Mouse (Mus musculus): ENCODE data around the gene Alg2.

Alg2 gene

DNA sequence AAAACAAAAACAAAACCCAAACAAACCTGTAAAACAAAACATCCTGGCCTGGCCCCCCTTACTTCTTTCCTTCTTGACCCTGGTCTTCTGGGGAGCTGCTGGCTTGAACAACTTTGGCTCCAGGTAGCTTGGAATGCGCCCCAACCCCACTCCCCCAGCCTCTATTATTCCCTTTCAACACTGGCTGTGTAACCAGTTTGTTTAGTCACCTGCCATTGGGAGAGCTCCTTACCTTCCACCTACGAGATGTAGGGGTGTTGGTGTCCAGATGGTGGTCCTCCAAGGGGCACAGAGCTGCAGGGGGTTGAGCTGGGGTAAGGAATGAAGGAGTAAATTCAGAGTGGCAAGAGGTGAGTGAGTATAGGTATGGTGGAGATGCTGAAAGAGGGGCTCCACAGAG is 6.9 kb downstream of the Alg2 start:
- CTCF ChIA-PET: no interaction called here

DNA sequence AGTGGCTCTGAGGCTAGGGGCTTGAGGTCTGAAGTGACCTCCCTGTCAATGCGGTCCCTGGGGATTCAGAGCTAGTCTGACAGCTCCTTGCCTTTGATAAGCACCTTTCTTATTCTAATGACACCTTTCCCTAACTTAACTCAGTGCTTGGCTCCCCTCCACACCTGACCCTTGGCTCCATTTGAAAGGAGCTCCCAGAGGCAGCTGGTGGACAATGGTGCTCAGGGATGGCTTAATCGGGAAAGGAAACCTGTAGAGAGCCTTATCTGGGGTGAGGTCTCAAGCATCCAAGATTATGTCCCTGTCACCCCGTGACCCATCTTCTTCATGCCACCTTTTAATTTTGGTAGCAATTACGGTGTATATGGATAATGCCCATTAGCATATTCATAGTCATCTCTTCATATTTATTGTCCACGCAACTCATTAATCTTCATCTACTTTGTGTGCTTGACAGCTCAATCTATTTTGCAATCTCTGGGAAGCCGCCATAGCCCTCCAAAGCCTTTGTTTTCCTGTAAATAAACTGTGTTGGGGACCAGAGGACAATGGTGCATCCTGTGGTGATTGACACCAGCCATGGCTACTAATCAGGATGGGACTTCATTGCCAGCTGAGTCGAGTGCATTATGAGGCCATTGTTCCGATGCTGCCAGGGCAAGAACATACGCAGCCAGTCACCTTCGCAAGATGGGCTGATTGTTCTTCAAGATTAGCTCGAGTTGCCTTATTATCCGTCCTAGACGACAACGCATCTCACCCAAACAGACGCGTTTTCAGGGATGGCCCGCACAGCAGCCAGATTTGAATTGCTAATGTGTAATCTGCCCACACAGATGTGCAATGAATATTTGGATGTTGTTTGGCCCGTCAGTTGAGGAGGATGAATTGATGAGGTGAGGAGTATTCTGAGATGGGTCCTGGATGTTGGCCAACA is 24.3 kb downstream of the Alg2 start:
- CTCF ChIA-PET: interaction anchor here (0.8 kb wide), 1 partner anchor 12 kb away, joined by 3 read pairs; no protein-coding TSS in a partner anchor

DNA sequence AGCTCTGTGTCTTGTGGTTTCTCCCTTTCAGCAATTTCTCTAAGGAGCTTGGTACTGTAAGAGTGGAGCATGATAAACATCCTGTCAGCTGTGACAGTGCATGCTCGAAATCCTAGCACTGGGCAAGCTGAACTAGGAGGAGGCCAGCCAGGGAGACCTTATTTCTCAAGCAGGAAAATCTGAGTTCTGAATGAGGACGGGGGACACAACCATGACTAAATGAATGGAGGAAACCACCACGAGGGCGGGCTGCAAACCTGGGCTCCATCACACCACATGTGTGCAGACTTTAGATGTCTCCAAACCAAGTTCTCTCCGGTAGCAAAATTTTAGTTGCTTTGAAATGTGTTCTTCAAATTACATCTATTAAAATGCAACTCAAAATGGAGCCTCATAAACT is 25.0 kb downstream of the Alg2 start:
- CTCF ChIA-PET: interaction anchor here (0.8 kb wide), 1 partner anchor 11 kb away, joined by 3 read pairs; no protein-coding TSS in a partner anchor

DNA sequence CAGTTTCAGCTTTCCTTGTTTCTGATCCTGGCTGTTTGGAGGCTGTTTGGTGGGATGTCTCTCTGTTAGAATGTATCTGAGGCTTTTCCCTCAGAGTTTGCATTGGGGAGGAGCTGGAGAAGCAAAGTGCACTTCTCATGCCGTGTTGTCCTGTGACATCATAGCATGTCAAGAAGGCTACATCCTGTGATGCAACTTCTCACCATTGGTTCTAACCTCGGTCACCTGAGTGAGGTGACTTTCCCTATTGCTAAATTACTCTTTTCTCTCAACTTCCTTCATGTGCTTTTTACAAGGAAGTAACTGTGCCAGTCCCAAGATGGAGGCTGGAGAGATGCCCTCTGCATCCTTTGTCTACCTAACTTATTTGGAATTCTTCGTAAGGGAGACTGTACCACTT is 25.6 kb downstream of the Alg2 start:
- CTCF ChIA-PET: no interaction called here

DNA sequence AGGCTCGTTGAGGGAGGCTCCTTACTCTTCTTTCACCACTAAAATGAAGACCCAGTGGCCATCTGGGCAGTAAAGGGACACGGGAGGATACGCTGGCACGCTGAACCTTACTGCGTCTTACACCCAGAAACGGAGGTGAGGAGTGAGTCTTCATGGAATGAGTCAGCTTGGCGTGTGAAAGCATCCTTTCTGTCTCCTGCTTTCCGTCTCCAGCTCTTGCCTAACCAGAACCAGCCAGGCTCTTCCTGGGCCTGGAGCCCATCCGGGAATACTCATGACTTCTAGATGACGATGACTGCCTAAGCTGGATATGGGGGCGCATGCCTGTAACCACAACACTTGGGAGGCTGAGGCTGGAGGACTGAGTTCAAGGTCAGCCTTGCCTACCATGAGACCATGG is 33.2 kb downstream of the Alg2 start:
- CTCF ChIA-PET: interaction anchor here (0.6 to 1.0 kb wide), 2 partner anchors 62 to 77 kb away, joined by 3 read pairs; no protein-coding TSS in a partner anchor

DNA sequence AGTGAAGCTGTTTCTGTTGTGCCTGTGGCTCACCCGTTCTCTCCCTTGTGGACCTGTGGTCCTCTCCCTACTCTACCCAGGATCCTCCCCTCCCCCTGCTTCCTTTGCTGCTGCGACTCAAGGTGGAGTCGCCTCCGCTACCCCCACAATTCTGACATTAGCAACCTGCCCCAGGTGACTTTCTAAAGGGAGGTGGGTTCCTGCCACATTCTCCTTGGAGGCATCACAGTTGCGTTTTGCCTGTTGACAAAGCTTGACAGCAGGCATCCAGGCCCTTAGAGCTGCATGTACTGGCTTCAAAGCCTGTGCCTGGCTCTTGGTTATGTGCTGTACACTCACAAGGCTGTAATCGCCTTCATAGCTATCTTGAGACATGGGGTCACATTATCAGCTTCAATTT is 35.2 kb downstream of the Alg2 start:
- CTCF ChIA-PET: interaction anchor here (0.6 to 0.8 kb wide), 3 partner anchors 21 to 1086 kb away, joined by 3 to 13 read pairs (median 3); no protein-coding TSS in a partner anchor

DNA sequence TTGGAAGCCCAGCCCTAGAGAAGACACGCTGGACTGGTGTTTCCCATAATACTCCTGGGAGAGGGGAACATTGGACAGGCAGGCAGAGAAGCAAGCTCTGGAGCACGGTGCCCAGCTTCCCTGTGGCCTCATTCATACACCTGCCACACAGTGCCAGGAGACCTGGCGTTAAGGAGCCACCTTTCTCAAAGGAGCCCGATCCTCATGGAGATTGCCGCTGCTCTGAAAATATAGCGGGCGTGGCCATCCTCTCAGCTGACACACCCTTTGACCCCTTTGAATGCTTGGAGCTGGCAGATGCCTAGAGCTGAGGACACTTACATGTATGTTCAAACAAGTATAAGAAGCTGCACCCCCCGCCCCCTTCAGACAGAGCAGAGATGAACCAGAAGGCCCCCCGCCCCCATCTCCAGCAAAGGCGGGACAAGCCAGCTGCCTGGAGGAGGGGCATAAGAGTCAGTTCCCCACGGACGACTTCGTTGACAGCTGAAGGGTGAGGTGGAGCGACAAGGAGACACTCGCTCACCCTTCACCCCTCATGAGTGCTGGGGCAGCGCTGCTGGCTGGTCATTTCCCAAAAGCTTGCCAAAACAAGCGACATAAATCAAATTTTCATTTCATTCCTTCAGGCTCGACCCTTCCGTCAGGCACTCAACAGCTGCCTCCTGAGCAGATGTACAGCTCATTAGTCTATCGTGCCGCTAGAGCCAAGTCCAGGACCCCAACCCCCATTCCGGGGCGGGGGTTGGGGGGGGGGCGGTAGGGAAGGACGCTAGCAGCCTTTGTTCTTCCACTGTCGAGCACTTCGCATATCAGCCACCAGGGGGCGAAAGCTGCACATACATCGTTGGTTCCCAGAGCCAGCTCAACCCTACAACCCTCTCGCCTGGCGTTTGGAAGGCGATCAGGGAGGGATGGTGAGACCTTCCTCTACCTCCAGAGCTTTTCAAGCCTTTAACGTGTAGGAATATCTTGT is 36.5 kb downstream of the Alg2 start:
- CTCF ChIA-PET: interaction anchor here (0.6 to 0.9 kb wide), 7 partner anchors 11 to 203 kb away, joined by 3 to 25 read pairs (median 3); no protein-coding TSS in a partner anchor

DNA sequence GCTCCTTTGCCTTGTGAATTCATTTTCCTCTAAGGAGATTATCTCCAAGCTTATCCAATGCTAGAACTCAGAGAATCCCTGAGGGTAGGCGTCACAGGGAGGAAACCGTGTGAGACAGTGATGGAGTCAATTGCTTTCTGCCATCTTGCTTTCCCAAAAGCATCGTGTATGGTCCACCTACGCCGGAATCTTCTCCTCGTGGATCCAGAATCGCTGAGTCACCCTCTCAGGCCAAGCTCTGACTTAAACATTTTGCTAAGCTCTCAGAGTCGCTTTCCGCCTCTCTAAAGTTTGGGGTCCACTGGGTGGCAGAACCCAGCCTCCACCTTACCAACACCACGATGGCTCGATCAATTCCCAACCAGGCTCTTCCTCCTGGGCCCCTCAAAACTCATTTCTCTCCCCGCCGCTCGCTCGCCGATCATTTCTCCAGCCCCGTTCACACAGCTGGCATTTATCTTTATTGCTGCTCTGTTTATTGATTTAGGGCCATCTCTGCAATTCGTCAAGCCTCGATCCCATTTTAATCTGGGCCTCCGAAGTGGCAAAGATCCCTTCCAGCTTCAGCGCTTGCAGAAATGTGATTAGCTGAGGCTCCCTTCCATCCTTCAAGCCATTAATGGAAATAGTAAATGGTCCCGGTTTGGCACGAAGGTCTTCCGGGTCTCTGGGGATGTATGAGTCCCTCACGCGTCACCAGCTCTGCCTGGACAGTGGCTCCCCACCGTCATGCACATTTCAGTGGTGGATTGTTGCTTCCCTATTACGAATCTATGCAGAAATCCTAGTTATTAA is 38.4 kb downstream of the Alg2 start:
- CTCF ChIA-PET: no interaction called here

DNA sequence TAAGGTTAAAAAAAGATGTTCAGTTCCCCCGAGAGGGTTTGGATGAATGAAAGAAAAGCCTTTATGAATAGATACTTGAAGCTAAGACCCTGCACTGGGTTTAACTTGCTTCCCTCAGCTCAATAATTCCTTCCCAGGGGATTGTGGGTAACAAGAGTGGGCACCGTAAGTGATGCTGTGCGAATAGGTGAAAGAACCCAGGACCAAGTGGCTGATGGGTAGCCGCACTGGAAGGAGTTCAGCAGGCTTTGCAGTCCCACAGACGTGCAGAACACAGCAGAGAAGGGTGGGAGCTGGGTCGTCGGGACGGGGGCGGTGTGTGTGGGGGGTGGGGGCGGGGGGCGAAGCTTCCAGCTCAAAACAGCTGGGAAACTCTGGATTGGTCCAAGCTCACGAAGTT is 39.0 kb downstream of the Alg2 start:
- CTCF ChIA-PET: no interaction called here

DNA sequence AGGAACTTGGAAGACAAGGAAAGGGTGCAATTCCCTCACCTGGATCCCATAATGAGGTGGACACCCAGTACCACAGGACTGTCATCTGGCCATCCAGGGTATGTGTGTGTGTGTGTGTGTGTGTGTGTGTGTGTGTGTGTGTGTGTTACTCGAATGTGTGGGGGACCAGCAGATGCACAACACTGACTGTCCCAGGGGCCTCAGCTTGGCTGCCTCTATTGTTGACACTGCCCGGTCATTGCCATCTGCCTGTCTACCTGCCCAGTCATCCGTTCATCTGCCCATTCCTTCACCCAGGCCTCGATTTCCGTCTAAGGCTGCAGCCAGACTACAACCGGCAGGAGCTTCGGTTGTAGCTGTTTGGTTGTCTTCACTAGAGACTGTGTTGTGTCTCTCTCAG is 41.4 kb downstream of the Alg2 start:
- CTCF ChIA-PET: no interaction called here

DNA sequence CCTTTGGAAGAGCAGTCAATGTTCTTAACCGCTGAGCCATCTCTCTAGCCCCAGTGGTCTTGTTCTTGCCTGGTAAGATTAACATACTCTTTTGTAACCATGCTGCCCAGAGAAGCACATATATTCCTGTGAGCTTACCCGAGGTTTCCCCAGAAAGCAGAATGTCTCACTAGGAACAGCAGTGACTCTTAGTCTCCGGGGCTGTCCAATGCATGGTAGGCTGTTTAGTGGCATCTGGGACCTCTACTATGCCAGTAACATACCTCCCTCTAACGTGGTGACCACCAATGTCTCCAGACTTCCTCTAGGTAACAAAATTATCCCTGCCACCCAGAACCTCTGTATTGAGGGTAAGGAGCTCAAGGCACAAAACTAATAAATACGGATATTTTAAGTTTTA is 43.1 kb downstream of the Alg2 start:
- CTCF ChIA-PET: interaction anchor here (0.6 kb wide), 1 partner anchor 520 kb away, joined by 5 read pairs; no protein-coding TSS in a partner anchor

DNA sequence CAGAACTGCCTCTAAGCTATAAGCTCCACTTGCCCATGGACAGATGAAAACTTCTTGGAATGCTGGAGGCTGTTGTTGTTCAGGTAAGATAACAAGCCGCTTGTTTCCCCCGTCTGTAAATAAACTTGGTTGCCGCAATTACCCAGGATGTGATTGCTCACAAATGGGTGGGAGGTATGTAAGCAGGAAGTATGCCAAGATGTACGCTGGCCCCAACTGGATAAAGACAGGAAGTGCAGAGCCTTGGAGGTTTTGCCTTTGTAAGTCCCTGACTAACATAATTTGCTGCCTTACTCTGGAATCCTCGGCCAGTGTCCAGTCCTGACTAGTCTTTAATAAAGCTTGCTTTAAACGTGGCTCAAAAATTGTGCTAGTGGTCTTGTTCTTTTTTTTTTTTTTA is 43.6 kb downstream of the Alg2 start:
- CTCF ChIA-PET: no interaction called here

DNA sequence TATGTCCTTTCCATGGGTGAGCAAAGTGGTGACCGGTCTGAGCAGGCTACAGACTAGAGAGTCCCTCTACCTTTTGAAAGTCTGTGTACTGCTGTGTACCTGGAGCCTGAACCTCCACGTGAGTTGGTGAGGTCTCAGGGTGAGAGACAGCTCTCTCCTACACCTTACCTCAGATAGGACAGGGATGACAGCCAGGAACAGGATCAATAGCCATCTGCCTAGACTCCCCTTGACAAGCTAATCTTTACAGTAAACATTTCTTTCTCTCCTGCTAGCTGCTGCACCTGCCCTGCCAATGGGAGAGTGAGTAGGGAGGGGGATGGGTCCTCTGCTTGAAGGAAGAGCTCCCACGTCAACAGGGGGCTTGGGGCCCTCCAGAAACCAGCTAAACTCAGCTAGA is 46.5 kb downstream of the Alg2 start:
- CTCF ChIA-PET: interaction anchor here (0.6 kb wide), 1 partner anchor 54 kb away, joined by 6 read pairs; no protein-coding TSS in a partner anchor

DNA sequence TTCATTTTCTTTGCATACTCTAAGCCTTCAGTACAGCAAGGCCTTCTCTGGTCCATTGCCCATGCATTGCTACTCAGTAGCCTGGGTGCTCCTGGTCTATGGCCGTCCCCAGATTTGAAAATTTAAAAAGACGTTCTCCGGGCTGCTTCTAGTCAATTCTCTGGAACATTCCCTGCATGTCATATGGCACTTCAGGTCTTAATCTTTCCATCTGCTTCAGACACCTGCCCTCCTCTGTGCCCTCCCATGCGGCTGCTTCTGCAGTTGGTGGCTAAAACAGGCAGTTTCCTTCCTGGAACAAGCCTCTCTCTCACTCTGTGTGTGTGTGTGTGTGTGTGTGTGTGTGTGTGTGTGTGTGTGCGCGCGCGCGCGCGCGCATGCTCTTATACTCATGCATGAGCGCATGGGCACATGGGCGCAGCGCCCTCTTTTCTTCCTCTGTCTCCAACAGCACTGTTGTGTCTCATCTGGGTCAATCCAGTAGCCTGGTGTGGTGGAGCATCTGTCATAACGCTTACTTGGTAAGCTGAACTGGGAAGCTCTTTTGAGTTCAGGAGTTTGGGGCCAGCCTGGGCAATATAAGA is 48.8 kb downstream of the Alg2 start:
- CTCF ChIA-PET: no interaction called here

DNA sequence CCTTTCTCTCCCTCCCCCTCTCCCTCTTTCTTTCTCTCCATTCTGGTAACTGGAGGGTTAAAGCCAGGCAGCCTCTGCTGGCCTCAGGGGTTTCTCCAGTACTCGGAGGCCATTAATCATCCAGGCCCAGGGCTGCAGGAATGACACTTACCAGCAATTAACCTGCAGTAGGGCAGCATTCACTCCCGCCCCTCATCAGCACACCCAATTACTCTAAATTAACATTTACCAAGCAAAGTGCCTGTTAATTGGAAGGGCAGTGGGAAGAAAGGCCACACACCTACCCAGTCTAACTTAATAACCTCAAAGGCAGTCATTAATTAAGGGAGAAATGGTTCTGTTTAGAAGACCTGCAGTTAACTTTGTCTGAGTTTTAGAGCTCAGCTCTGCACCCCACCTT is 49.8 kb downstream of the Alg2 start:
- CTCF ChIA-PET: no interaction called here

DNA sequence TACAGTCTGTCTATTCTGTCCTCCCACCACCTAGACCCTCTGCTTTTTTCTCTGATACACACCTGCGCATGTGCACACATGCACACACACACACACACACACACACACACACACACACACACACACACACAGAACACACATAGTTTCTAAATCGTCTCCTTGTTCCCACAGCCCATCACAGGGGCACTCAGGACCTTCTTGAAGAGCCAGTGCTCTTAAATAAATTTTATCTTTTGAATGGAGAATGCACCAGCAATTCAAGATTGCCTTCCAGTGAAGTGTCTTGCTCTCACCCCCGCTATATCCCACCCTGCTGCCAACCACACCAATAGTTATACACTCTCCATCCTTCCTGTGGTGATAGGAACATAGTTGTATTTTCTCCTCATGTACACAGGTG is 51.2 kb downstream of the Alg2 start:
- CTCF ChIA-PET: no interaction called here

DNA sequence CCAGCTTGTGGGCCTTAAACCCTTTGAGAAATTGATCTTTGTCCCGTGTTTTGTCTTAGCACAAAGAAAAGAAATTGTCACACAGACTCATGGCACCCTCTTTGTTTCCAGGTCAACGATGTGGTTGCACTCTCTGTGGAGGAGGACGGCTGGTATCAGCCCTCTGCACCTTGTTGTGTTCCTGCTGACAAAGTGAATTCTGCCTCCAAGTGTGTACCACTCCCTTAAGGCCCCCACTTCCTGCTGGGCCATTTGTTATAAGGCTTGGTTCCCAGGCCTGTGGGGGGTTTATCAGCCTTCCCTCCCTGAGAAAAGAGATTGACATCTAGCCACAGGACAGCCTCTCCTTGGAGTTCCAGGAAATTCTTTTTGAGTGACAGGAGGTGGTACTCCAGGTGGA is 51.9 kb downstream of the Alg2 start:
- CTCF ChIA-PET: no interaction called here

DNA sequence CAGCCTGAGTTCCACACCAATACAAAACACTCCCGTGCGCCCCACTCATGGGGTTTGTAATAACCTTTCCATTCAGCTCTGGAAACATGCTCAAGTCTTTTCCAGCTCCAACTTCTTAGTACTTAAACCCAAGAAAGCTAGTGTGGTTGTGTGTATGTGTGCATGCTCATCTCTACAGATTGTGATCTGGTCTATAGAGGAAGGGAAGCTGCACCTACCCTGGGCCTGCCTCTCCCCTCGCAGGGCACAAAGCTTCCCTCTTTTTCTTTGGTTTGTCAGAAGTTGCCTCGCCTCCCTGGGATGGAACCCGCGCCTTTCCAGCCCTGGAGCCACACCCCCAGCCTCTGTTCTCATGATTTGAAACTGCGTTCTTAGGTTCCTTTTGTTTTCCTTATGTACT is 53.9 kb downstream of the Alg2 start:
- CTCF ChIA-PET: interaction anchor here (0.6 kb wide), 1 partner anchor 948 kb away, joined by 4 read pairs; no protein-coding TSS in a partner anchor

DNA sequence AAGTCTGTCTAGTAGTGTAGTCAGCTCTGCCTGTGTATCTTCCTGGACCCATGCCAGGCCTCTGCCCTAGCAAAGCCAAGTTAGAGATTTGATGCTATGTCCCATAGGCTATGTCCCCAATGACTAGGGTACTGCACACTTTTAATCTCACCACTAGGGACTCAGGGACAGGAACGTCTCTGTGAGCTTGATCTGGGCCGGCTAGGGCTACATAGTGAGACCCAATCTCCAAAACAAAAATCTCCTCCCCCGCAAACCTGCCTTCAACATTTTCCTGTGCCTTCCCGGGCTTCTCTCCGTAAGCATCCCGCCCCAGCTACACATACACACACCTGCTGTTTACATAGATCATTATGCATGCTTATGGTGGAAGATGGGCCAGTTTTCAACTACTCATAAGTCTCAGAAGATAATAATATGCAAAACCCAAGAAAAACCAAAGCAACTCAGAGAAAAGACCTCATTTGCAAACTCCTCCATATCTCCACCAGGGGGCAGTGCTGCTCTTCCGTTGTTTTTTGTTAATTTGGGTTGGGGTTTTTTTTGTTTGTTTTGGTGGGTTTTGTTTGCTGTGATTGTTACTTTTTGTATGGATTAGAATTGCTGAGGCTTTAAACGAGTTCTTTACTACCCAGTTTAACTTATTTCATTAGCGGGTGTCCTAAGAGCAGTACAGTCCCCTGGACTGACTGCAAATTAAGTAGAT is 54.7 kb downstream of the Alg2 start:
- CTCF ChIA-PET: interaction anchor here (0.6 kb wide), 2 partner anchors 18 to 50 kb away, joined by 11 to 25 read pairs; no protein-coding TSS in a partner anchor

DNA sequence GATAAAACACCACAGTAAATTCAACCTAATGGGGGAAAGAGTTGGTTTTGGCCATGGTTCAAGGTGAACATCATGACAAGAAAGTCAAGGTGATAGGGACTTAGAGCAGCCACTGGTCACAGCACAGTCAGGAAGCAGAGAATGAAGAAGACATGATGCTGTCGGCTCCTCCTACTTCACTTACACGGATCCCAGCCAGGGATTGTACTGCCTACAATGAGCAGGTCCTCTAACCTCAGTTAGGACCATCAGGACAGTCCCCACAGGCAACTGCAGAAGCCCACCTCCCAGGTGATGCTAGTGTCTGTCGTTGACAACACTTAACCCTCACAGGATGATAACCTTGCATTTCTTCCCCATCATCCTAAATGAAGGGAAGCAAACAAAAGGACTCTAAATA is 56.3 kb downstream of the Alg2 start:
- CTCF ChIA-PET: no interaction called here

Measured in spleen, embryonic (tissue).